Mouse (Mus musculus) small intestine, adult 2 months (tissue): ENCODE measurements around the gene Cysrt1.

Source experiments
- CTCF ChIP-seq: fragments of 200-500 bp; IDR thresholded peaks from 2 replicates; pipeline ENCODE4 v1.5.1; 2012; ENCODE audit warnings: low read depth, mild to moderate bottlenecking, control low read depth, inconsistent platforms, low read length, moderate library complexity, mixed read lengths; ENCODE audit not compliant: insufficient replicate concordance, insufficient read length; ENCODE audit errors: extremely low read depth
- POLR2A ChIP-seq: fragments of 200-500 bp; IDR thresholded peaks from 2 replicates; pipeline ENCODE4 v1.6.1; 2012; ENCODE audit warnings: low read depth, mild to moderate bottlenecking, control low read depth, inconsistent platforms, low read length, moderate library complexity

DNA sequence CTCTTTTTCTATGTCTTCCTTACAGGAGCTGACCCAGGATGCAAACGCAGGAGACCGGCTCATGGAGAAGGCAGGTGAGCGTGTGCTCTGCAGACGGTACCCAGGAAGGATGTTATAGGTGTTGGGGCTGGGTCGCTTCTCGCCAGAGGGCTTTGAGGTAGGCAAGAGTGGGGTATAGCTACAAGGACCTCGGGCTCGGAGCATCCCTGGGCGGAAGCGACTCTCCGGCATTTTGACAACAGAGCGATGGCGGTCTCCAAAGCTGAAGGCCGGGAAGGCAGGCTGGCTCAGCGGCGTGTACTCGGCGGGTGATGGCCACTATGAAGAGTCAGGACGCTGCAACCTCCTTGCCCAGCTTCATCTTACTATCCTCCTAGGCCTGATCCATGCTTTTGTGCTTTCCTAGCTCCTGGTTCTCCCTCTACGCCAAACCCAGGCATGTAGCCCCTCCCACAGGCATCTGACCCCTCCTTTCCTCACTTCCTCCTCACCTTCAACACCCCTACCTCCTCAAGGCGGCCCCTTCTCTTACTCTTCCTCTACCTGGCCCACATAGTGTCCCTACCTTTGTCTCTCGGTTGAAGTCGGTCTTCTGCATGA lies 28.9 kb downstream of the Cysrt1 start:
- TF ChIP-seq CTCF (no peak), POLR2A (no peak)
